Mouse (Mus musculus): ENCODE measurements around the gene Vmn2r53.
"Not testable (repeated sequence)": the region's sequence is repeated elsewhere in the genome, so short reads cannot be mapped to it uniquely, and the experiment has no call there.

The Vmn2r53 gene

GRCm38 (mm10) chr7:12608688-12609087, at the start of gene Vmn2r53:
Gene Vmn2r53 (minus strand): TSS chr7:12608788.
- in situ Hi-C loops (cut with MboI; ENCODE audit: low sequenced_read_pairs) = no loop called here

- in situ Hi-C loops (cut with MboI; ENCODE audit: low sequenced_read_pairs) = not testable (repeated sequence)
Measured at GRCm38 (mm10) chr7:12640219-12640618, 31.6 kb upstream of the Vmn2r53 start, which contains the start of gene Vmn2r54. Gene Vmn2r54 (minus strand): TSS chr7:12640319.
